Mouse (Mus musculus): ENCODE data around the gene Acrbp.

GRCm38 (mm10) chr6:125095391-125096278, 46.1 kb downstream of the Acrbp start, which contains the start of gene Chd4:
- TF ChIP-seq CTCF (IDR thresholded peaks at IDR 0.05; ENCODE audit: borderline replicate concordance, insufficient read depth, low read length) = no peak
- peak; percentile 92 for TF ChIP-seq POLR2A (IDR thresholded peaks at IDR 0.05; ENCODE audit: low read depth, low read length)

Data from embryonic fibroblast, embryonic 13.5 days (primary cell).